Mouse (Mus musculus) heart, adult 2 months (tissue): ENCODE data around the gene Dzank1. TPM values are rescaled to one million over a fixed set of nuclear protein-coding genes. Genes with fewer than 3 reads are reported as not detected.
A peak's percentile ranks its signal among the peaks of the same experiment; 100 is the strongest.

Experiments used
- DNase-seq, 2 experiments: peaks; one replicate each; pipeline ENCODE4 v3.0.0; 2021
- H3K27ac ChIP-seq: fragments of 200-600 bp; 2 replicates; pipeline ENCODE4 v1.8.1; 2022
- H3K27me3 ChIP-seq: fragments of 200-500 bp; 2 replicates; pipeline ENCODE4 v1.6.1; 2012; ENCODE audit warnings: mild to moderate bottlenecking, low read length, inconsistent platforms, mixed read lengths; ENCODE audit not compliant: control insufficient read depth, insufficient read depth
- H3K36me3 ChIP-seq: fragments of 200-500 bp; 2 replicates; pipeline ENCODE4 v1.6.1; 2012; ENCODE audit warnings: low read length, inconsistent platforms; ENCODE audit not compliant: control insufficient read depth, insufficient read depth
- H3K4me1 ChIP-seq: fragments of 200-500 bp; 2 replicates; pipeline ENCODE4 v1.6.1; 2011; ENCODE audit warnings: low read length; ENCODE audit not compliant: control insufficient read depth, insufficient read depth
- H3K4me3 ChIP-seq: fragments of 200-600 bp; 2 replicates; pipeline ENCODE4 v1.8.1; 2022
- H3K79me2 ChIP-seq: fragments of 200-500 bp; replicated peaks from 2 replicates; pipeline ENCODE4 v1.6.1; 2012; ENCODE audit warnings: mild to moderate bottlenecking, inconsistent platforms, low read length, moderate library complexity, mixed read lengths; ENCODE audit not compliant: control insufficient read depth, insufficient read depth
- H3K9ac ChIP-seq: fragments of 200-500 bp; 2 replicates; pipeline ENCODE4 v1.6.1; 2012; ENCODE audit warnings: low read depth, mild to moderate bottlenecking, control low read depth, inconsistent platforms, low read length, mixed read lengths
- CTCF ChIP-seq: fragments of 200-600 bp; IDR thresholded peaks from 2 replicates; pipeline ENCODE4 v1.8.1; 2022; ENCODE audit warnings: antibody characterized with exemption, mild to moderate bottlenecking, moderate library complexity
- EP300 ChIP-seq: fragments of 200-500 bp; IDR thresholded peaks from 2 replicates; pipeline ENCODE4 v1.6.1; 2011; ENCODE audit warnings: low read depth, low read length, control low read depth; ENCODE audit not compliant: insufficient read depth
- POLR2A ChIP-seq: fragments of 200-500 bp; IDR thresholded peaks from 2 replicates; pipeline ENCODE4 v1.6.1; 2011; ENCODE audit warnings: mild to moderate bottlenecking, low read depth, low read length, control low read depth; ENCODE audit not compliant: insufficient read depth
- WGBS: fragments of 180-500 bp; shearing (Covaris S2); methylation state at CpG from one replicate; pipeline ENCODE4 v1.1.7; 2018; 5-methylcytosine and 5-hydroxymethylcytosine counted together
- intact Hi-C: fragments of 180-260 bp; cut with DNase I; formaldehyde crosslinking; loops from one replicate; pipeline ENCODE4 v1.15.1; 2025
- long read RNA-seq: library from polyadenylated mRNA; stranded (forward); transcript quantifications from one replicate; pipeline ENCODE4 v2.0.0, GENCODE M21; 2021
- polyA plus RNA-seq: library from polyadenylated mRNA; depleted of rRNA; stranded (reverse); fragments of >200 nt; gene quantifications from 2 replicates; pipeline ENCODE4 v1.2.3, GENCODE M21; 2012; rRNA removed
- total RNA-seq, 2 experiments: library from RNA; stranded (reverse); gene quantifications; 2 replicates each; pipeline ENCODE4 v1.2.3; 2021

Gene Dzank1
- total RNA-seq (under 1 TPM; 0.63 to 0.66 TPM), polyA plus RNA-seq (0.49 and 0.76 TPM in 2 replicates)
- long read RNA-seq: 0 reads

- H3K27me3 ChIP-seq: no peaks in the 10 kb centered on the region; the same call in 1 of the 2 replicates
- peak; percentile 97 to 98 for DNase-seq
- under 1% methylated on average over 56 of the region's 56 CpGs for WGBS
- TF ChIP-seq POLR2A: peak; percentile 54; the same call in 1 of the 2 replicates
- no peak for TF ChIP-seq CTCF
- peak; percentile 55; the same call in 1 of the 2 replicates for TF ChIP-seq EP300
- H3K36me3 ChIP-seq: no peaks in the 10 kb centered on the region; the same call in 1 of the 2 replicates
- intact Hi-C loops: loop anchor here (2.0 to 10.0 kb wide), 3 partner anchors 30 to 162 kb away; partner anchors contain the start of genes Kat14, Pet117 and Sec23b
- H3K9ac ChIP-seq: peak within 1 kb of the TSS; percentile 68
- peaks cover 1% of the 10 kb centered on the region; the same call in 1 of the 2 replicates for H3K4me1 ChIP-seq
- peak within 1 kb of the TSS; percentile 99 for H3K4me3 ChIP-seq
- peak within 1 kb of the TSS; percentile 97 for H3K27ac ChIP-seq
- 0 out of 2 replicates have a peak, but pooled peaks cover 2% of the 10 kb centered on the region for H3K79me2 ChIP-seq
Observed at GRCm38 (mm10) chr2:144526981-144527820, at the start of gene Dzank1, which contains the start of gene Polr3f. Dzank1 (minus strand) TSS chr2:144527414. Polr3f (plus strand) TSS chr2:144527718.

DNA sequence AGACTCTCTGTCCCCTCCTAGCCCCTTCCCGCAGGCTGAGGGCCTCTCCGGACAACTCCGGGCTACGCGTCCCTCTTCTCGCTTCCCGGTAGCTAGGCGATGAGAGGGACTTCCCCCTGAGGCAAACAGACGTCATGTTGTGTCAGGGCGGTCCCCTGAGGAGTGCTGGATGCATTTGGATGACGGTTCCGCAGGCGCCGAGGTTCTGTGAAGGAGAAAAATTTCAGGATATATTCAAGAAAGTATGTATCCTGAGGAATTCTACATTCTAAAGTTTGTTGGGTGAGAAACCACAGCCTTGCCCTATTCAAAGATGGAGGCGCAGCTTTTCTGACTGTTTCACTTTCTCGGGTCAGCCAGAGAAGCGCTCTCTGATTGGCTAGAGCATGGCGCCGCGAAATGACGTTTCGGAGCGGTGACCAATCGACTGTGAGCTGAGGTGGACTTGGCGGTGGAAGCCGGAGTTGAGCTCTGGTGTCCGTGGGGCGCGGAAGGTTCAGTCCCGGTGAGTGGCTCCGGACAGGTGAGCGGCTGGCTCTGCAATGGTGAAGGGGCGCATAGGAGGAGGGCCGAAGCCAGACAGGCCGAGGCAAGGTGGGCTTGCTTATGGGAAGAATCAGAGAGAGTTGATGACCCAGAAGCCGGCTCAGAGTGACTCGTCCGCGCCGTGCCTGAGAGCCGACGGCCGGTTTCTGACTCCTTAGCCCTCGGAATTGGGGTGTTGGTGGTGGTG is 28.8 kb upstream of the Dzank1 start, which contains the start of gene Sec23b:
TSS of gene Sec23b (plus strand) at position 410 of the 733 bp plus-strand sequence.
- WGBS: under 1% methylated on average over 44 of the region's 44 CpGs
- peak; percentile 73 for TF ChIP-seq POLR2A
- TF ChIP-seq EP300: no peak
- intact Hi-C loops: loop anchor here (2.0 to 10.0 kb wide), 2 partner anchors 29 to 191 kb away; partner anchors contain the start of genes Dzank1, Kat14, Pet117 and Polr3f

GRCm38 (mm10) chr2:144555286-144555819 is 28.1 kb upstream of the Dzank1 start:
- no peak for TF ChIP-seq EP300
- TF ChIP-seq POLR2A: no peak
- TF ChIP-seq CTCF: no peak
- Histone ChIP-seq H3K4me1 (no peaks in the 10 kb centered on the region), H3K4me3 (peak overlapping the region; percentile 66), H3K27me3 (no peaks in the 10 kb centered on the region), H3K27ac (peak overlapping the region; percentile 97), H3K9ac (peak overlapping the region; percentile 80), H3K36me3 (no peaks in the 10 kb centered on the region), H3K79me2 (peaks cover 2% of the 10 kb centered on the region)
- no peak for DNase-seq
- intact Hi-C loops: loop anchor here (10.0 kb wide), 1 partner anchor 191 kb away; the partner anchor contains the start of genes Kat14 and Pet117
- WGBS: 2% methylated on average over 14 of the region's 14 CpGs

More for the DNA sequence above, 28.8 kb upstream of the Dzank1 start, which contains the start of gene Sec23b:
- no peaks in the 10 kb centered on the region for H3K79me2 ChIP-seq
- peak within 1 kb of the TSS; percentile 97 for H3K27ac ChIP-seq
- H3K4me3 ChIP-seq: peak within 1 kb of the TSS; percentile 66
- peak within 1 kb of the TSS; percentile 80 for H3K9ac ChIP-seq
- H3K4me1 ChIP-seq: no peaks in the 10 kb centered on the region
- H3K27me3 ChIP-seq: no peaks in the 10 kb centered on the region
- H3K36me3 ChIP-seq: no peaks in the 10 kb centered on the region
- DNase-seq: peak; percentile 96 to 97

- intact Hi-C loops: loop anchor here (10.0 kb wide), 1 partner anchor 189 kb away; the partner anchor contains the start of genes Kat14 and Pet117
- no peaks in the 10 kb centered on the region for H3K27me3 ChIP-seq
- TF ChIP-seq EP300: no peak
- TF ChIP-seq CTCF: no peak
- no peak for TF ChIP-seq POLR2A
- DNase-seq: no peak
- no peaks in the 10 kb centered on the region for H3K36me3 ChIP-seq
- 88% methylated on average over 3 of the region's 3 CpGs for WGBS
- peaks cover 2% of the 10 kb centered on the region for H3K79me2 ChIP-seq
- H3K9ac ChIP-seq: no peak overlapping the region
- no peak overlapping the region for H3K4me3 ChIP-seq
- no peak overlapping the region for H3K27ac ChIP-seq
- no peaks in the 10 kb centered on the region; the same call in 1 of the 2 replicates for H3K4me1 ChIP-seq
Observed at GRCm38 (mm10) chr2:144553905-144554304, 26.7 kb upstream of the Dzank1 start.

DNA sequence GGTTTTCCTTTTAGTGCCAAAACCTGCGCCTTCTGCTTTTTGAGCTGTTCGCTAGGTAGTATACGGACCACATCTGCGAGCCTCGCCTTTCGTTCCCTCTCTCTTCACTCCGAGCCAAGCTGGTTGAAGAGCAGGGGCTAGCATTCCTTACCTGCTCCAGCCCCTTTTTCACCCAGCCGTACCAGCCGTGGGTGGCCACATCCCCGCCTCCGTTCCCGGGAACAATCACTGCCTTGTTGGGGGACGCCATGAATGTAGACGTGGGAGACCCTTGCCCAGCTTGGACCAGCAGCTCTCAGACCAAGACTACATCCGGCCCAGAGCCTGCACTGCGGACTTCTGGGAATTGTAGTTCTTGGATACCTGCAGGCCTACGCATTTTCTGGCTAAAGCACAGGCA is 23.3 kb upstream of the Dzank1 start, which contains the start of gene Rbbp9:
TSS of gene Rbbp9 (minus strand) at position 341 of the 400 bp plus-strand sequence.
- Histone ChIP-seq H3K27ac (peak within 1 kb of the TSS; percentile 79), H3K36me3 (no peaks in the 10 kb centered on the region), H3K27me3 (no peaks in the 10 kb centered on the region), H3K79me2 (peaks cover 2% of the 10 kb centered on the region), H3K4me3 (peak within 1 kb of the TSS; percentile 97), H3K9ac (peak within 1 kb of the TSS; percentile 92), H3K4me1 (no peaks in the 10 kb centered on the region; the same call in 1 of the 2 replicates)
- TF ChIP-seq POLR2A (peak; percentile 59), EP300 (no peak)
- WGBS: under 1% methylated on average over 17 of the region's 17 CpGs
- peak; percentile 63 to 71 for DNase-seq
- intact Hi-C loops: loop anchor here (10.0 kb wide), 1 partner anchor 186 kb away; the partner anchor contains the start of genes Kat14 and Pet117
